Mouse (Mus musculus): ENCODE data around the gene Timp1.
A peak's percentile ranks its signal among the peaks of the same experiment; 100 is the strongest.

Gene Timp1

DNA sequence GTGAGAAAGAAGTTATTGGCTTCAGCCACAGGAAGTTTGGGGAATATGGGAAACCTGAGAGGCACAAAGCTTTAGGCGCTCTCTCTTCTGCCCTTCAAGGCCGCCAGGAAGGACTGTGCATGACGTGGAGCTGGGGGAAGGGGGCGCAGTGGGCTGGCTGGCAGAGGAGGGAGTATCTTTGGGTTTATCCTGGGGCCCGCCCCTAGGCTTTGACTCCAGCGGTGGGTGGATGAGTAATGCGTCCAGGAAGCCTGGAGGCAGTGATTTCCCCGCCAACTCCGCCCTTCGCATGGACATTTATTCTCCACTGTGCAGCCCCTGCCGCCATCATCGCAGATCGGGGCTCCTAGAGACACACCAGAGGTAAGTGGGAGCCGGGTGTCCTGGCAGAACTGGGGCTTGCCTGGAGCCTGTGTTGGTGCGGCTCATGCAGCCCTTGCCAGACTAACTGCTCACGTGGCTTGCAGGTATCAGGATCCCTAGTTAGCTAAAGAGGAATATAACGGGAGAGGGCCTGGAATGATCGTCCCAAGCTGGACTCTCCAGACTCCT, at the start of gene Timp1:
TSS of gene Timp1 (plus strand) at position 205 of the 552 bp plus-strand sequence.
- DNase-seq (ENCODE audit: low spot score in 2 of 2) = peak in 1 of 2 experiments; percentile 49

DNA sequence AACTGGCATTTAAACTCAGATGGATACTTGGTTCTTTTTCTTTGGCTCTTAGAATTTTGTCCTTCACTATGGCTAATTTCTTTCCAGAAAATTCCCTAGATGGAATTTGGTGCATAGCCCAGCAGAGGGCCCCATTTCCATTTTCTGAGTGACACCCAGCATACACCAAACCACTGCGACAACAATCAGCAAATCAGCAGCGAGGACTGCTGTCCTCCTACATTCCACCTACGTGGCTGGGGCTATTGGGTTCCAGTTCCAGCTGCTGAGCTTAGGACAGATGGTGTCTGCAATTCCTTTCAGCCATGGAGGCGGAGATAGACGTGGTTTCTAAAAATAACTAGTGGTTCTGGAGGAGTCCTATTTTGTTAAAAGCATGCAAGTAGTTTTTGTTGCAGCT, 41.0 kb upstream of the Timp1 start:
- peak; percentile 73 to 76 for DNase-seq (ENCODE audit: low spot score in 2 of 2)

DNA sequence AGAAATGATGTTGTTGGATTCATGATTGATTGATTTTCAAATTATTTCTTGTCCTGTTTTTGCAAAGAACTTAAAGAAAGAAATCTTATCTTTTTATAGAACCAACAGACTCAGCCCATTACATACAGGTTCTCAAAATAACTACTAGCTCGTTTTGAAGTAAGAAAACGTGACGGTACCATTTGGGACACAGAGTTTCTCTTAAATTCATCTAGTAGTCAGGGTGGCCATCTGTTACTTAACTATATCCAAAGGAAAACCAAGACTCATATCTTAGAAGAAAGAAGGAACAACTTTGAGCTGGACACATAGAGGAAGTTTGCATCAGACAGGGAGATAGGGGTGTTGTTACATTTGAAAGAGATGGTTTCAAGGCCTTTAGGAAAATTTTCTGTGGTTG, 22.7 kb upstream of the Timp1 start:
- no peak for DNase-seq (ENCODE audit: low spot score in 2 of 2)

- no peak for DNase-seq (ENCODE audit: low spot score in 2 of 2)
These were observed 22.1 kb upstream of the Timp1 start for GRCm38 (mm10) chrX:20847816-20848215.

- DNase-seq (ENCODE audit: low spot score in 2 of 2) = peak; percentile 90 to 93
These were observed 21.5 kb upstream of the Timp1 start for GRCm38 (mm10) chrX:20848256-20848984.

DNA sequence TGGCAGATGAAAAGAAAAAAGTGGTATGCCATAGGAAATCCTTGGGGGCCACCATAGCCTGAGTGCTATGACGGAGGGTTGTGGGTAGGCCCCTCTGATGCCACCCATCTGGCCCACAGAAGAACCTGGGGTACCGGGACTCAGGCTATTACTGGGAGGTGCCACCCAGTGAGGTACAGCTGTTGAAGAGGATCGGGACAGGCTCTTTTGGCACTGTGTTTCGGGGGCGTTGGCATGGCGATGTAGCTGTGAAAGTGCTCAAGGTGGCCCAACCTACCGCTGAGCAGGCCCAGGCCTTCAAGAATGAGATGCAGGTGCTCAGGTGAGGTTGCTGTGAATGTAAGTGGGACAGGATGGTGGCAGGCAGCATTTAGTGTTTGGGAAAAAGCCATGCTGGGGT, 16.2 kb upstream of the Timp1 start:
- no peak for DNase-seq (ENCODE audit: low spot score in 2 of 2)

GRCm38 (mm10) chrX:20861453-20862104, 8.4 kb upstream of the Timp1 start:
- DNase-seq (ENCODE audit: low spot score in 2 of 2) = no peak

DNA sequence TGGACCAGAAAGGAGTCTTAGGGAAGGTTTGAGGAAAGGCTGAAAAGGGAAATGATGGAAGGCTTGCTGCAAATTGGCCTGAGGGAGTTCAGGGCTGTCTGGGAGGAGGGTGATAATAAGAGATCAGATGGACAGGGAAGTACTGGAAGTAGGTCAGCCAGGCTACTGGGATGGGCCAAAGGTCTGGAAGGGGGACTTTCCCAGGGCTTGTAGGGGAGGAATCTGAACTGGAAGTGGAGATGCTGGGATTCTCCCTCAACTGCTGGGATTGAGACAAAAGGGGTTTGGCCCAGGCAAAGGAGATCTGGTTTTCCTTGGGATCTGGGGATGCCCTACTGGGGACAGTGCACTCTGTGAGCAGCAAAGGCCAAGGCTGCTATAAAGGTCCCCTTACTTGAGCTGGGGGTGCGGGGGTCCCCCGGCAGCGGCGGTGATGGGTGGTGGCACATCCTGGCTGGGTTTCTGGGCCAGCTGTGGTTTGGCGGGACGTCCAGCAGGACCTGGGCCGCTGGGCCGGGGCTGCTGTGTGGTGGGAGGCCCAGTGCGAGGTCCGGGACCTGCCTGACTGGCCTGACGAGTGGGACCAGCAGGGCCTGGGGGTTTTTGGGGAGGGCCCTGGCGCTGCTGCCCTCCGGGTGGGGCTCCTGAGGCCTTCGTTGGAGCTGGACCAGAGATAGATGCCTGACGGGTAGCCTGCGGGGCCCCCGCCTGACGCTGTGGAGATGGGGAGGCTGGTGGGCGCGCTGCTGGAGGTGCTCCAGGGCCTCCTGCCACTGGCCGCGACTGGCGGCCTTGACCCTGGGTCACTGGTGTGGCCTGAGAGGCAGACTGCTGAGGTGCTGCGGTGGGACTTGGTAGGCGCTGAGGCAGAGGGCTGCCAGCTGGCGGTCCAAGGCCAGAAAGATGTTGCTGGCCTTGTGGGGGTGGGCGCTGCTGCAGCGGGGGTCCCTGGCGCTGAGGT, 7.6 kb upstream of the Timp1 start:
- DNase-seq (ENCODE audit: low spot score in 2 of 2) = no peak

GRCm38 (mm10) chrX:20863161-20864101, 6.5 kb upstream of the Timp1 start:
- DNase-seq (ENCODE audit: low spot score in 2 of 2) = no peak

DNA sequence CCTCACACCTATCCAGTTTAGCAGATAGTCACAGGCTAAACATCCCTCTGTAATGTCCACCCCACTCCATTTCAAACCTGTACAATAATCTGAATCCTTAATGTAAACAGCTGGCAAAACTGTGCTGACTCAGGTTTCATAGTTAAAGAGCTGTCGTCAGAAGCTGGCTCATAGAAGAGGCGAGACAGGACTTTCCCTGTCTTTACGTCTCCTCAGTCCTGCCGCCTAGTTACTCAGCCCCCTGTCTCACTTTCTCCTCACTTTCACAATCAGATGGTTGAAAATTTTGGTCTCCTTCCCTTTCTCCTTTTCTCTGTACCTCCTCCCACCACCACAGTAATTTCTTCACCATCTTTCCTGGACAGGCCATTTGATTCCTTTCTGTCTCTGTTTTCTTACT, 1.9 kb upstream of the Timp1 start:
- no peak for DNase-seq (ENCODE audit: low spot score in 2 of 2)

GRCm38 (mm10) chrX:20869203-20869602, 763 bp upstream of the Timp1 start:
- no peak for DNase-seq (ENCODE audit: low spot score in 2 of 2)

DNA sequence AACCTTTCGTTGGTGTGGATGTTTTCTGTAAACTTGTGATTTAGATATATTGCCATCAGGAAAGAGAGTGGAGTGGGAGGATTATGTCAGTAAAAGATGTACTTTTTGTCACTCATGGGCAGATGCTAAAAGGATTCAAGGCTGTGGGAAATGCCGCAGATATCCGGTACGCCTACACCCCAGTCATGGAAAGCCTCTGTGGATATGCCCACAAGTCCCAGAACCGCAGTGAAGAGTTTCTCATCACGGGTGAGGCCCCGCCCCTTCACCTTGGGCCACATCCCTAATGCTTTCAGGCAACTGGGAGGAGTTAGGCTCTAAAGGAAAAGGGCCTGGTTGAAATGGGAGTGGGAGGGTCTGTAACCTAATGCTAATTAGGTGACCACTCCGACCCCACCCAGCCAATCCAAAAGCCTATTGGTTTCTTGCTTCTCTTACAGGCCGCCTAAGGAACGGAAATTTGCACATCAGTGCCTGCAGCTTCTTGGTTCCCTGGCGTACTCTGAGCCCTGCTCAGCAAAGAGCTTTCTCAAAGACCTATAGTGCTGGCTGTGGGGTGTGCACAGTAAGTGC, 3.0 kb downstream of the Timp1 start:
- no peak for DNase-seq (ENCODE audit: low spot score in 2 of 2)

DNA sequence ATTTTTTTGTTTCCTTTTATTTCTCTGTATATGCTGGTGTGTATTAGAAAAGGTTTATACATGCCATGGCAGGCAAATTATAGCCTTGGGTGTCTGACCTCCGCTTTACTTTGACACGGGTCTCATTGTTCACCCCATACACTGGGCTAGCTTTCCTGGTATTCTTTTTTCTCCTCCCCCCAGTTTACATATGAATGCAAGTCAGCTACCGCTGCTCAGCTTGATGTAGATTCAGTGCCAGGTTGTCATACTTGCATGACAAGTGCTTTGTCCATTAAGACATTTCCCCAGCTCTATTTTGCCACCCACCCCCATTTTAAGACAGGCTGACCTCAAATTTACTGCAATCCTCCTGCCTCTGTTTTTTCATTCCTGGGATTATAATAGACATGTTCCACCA, 5.3 kb downstream of the Timp1 start:
- no peak for DNase-seq (ENCODE audit: low spot score in 2 of 2)

DNA sequence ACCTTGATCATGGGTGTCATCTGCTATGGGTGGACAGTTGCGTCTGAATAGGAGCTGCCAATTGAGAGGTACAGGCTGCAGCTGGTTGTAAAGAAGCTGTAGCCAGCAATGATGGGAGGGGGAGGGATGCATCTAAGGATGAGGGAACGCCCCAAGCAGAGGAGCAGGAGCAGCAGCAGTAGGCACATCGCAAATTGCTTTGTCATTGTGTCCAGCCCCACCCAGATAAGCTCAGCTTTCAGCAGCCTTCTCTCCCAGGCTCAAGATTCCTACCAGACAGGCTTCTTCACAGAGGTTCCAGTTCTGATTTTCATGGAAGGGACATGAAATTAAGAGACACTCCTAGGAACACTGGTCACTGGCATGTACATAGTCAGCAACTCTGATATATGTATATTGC, 40.1 kb downstream of the Timp1 start:
- DNase-seq (ENCODE audit: low spot score in 2 of 2) = no peak

DNA sequence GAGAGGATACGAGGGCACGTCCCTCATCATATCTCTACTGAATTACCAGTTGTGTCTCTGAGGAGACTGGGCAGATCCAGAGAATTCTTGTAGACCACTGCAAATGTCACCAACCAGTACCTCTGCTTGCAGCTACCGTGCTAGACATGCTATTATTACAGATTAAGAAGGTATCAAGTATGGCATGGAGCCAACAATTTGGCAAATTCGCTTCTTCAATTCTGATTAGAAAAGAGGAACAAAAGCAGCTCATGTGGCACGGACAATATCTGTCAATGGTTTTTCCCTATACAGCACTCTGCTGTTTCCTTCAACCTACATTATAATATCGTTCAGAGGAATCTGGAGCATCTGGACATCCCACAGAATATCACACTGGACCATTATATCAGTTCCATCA, 43.8 kb downstream of the Timp1 start:
- no peak for DNase-seq (ENCODE audit: low spot score in 2 of 2)

DNA sequence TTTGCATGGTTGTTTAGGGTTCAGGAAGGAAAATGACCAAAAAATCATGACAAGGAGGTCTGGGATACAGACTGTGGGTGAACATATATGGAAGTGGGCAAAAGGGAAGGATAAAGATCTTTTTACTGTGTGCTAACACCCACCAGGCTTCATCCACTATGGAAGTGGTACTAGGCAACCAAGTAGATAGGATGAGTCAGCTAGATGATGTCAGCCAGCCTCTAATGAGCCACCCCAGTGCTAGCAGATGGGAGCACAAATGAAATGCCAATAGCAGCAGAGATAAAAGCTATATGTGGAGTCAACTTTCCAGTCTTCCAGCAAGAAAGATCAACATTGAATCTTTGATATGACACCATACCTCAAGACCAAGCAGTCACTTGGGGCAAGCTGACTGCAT, 45.1 kb downstream of the Timp1 start:
- peak; percentile 29 to 32 for DNase-seq (ENCODE audit: low spot score in 2 of 2)

DNA sequence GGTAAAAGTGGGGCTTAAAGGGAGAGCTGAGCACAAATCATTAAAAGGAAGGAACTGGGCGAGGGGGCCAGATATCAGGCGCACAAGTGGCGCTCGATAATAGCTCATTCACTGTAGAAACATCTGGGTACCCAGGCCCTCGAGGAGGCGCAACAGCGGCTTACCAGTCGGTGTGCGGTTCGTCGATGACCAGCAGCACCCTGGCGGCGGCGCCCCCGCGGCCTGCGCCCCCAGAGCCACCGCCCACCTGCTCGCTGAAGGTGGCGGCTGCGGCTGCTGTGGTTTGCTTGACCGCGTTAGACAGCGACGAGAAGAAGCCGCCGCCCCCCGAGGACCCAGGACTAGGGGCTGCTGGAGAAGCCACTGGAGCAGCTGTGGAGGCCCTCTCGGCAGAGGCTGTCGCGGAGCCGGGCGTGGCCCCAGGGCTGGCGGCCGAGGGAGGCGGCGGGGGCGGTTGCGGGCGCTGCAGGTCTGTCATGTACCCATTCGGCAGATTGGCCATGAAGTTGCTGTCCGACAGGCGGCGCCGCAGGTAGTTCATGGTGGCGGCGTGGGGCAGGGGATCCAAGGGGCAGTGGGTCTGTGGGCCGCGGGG, 50.4 kb downstream of the Timp1 start:
- peak in 1 of 2 experiments; percentile 25 for DNase-seq (ENCODE audit: low spot score in 2 of 2)

DNA sequence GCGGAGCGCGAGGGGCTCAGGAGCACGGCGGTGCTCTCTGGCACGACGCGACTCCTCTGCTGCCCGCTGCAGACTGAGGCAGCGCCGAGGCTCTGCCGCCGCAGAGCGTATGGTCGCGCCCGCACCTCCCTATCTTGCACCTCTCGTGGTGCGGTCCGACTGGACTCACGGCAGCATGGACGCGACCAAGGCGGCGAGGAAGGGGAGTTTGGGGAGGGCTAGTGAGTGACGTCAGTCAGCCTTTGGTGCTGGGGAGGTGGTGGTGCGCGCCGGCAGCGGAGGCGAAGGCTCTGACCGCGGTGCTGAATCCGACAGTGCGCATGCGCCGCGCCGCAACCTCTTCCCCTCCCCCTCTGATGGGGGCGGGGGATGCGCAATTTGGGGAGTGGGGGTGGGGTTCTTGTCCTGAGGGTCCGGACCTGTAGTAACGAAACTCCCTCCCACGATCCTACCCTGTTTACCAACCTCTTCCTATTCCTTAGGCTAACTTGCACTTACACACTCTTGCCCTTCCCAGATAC, 50.9 kb downstream of the Timp1 start, which contains the start of gene Syn1:
TSS of gene Syn1 (minus strand) at position 161 of the 521 bp plus-strand sequence.
- peak; percentile 78 to 83 for DNase-seq (ENCODE audit: low spot score in 2 of 2)

DNA sequence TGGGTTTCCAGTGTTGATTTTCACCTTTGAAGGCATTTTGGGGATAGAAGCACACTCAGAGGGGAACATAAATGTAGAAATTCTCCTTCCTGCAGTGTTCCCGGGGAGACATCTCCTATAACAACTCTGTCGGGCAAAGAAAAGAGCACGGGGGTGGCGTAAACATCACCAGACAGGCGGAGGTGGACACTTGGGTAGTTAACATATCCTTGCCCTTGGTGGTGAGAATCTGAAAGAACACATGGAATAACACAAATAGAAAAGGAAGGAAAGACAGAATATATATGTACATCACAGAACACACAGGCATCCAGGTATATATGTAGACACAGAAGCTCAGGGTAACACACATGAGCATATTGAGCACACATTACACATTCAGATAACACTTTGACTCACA, 51.4 kb downstream of the Timp1 start:
- DNase-seq (ENCODE audit: low spot score in 2 of 2) = peak in 1 of 2 experiments; percentile 36

GRCm38 (mm10) chrX:20923506-20923905, 53.5 kb downstream of the Timp1 start:
- DNase-seq (ENCODE audit: low spot score in 2 of 2) = no peak

Measured in right cerebral cortex, adult 2 months (tissue).